Mouse (Mus musculus) inflammation-experienced regulatory T-cells, adult 16 weeks (primary cell): ENCODE results near the gene Meaf6. TPM values are rescaled to one million over a fixed set of nuclear protein-coding genes. Genes with fewer than 3 reads are reported as not detected.

Experiments
- polyA plus RNA-seq: library from polyadenylated mRNA; unstranded; fragments of 100-300 nt; shearing (Covaris generic); gene quantifications from one replicate; pipeline ENCODE4 v1.2.1, GENCODE M21; 2017

Meaf6 gene
- polyA plus RNA-seq, result 64.3 TPM

DNA sequence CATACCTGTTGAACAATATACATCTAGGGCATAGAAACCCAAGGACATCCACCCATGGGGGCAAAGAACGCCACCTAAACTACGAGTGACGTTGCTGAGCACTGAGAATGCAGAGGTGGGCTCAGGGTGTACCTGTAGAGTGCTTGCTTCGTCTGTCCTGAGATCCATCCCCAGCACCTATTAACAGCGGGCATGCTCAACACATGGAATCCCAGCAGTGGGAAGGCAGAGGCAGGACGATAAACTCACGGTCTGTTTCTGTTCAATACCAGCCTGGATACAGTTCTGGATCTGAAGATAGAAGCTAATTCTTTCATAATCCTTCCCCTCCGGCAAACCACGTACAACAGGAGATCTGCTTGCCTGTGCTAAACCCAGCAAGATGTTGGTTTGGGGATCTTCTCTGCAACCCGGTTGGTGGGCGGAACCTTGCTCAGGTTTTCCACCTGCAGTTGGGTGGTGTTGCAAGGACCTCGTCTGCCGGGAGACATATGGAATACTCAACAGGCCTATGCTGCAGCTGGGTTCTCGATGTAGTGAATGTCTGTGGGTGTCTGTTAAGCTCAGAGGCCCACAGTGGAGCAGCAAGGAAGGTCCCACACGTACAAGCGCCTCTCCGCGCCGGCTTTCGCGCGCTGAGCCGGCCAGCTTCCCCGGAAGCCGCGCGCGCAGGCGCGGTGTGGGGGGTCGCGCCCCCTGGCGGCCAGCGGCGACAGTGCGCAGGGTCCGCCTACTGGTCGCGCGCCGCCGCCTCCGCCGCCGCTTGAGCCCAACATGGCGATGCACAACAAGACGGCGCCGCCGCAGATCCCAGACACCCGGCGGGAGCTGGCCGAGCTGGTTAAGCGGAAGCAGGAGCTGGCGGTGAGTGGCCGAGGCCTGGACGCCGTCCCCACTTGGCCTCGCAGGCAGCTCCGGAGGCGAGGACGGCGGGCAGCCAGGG, at the start of gene Meaf6:
Gene Meaf6 (plus strand): TSS at position 732 of the 943 bp plus-strand sequence.

GRCm38 (mm10) chr4:125065517-125066307, 19.2 kb upstream of the Meaf6 start, which contains the start of gene Dnali1:
Dnali1 (minus strand) TSS chr4:125065703.

DNA sequence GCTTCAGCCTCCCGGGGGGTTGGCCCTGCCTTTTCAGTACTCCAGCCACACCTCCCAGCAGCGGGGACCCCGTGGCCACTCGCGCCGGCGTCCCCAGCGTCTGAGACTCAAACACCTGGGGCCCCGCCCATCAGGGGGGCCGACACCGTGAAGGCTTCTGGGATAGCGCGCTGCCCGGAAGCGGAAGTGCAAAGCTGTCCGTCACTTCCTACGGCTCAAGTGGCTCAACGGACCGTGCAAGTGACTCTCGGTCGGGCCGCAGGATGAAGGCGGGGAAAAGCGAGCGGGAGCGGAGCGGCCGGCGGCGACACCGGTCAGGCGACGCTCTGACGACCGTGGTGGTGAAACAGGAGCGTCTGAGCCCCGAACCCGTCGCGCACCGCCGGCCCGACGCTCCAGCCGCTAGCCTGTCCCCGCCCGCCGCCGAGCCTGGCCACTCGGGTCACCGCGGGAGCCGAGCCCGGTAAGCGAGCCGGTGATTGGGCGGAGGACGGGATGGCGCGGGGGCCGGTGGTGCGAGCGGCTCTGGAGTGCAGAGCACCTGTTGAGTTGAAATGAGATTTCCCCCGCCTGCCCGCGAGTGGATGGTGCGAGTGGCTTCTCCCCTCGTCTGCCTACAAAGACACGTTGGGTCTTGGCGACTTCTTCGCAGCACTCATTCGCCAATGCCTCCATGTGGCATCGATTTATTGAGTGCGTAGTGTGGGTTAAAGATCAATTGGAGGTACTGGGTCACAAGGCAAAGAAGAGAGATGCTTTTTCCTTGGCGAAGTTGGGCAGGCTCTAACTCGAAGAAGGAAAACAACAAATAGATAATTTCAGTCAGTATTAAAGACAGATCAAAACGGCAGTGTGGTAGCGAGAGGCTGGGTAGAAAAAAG, 18.2 kb upstream of the Meaf6 start, which contains the start of gene Snip1:
Gene Snip1 (plus strand): TSS at position 183 of the 881 bp plus-strand sequence.

GRCm38 (mm10) chr4:125127305-125128084, 42.6 kb downstream of the Meaf6 start, which contains the start of gene Zc3h12a:
Zc3h12a (minus strand) TSS chr4:125127840.

Other genes with a start within 250 kb of the Meaf6 start
- gene Yrdc, start 234.5 kb upstream of the Meaf6 start, polyA plus RNA-seq, result 5.3 TPM
- 8.0 TPM for gene 1110065P20Rik, start 233.9 kb upstream of the Meaf6 start, polyA plus RNA-seq
- gene Maneal, start 223.0 kb upstream of the Meaf6 start, polyA plus RNA-seq, result 0.28 TPM
- gene Epha10, start 204.2 kb upstream of the Meaf6 start, polyA plus RNA-seq, result not detected
- 21.0 TPM for gene 9930104L06Rik, start 148.1 kb upstream of the Meaf6 start, polyA plus RNA-seq
- gene Cdca8, start 145.8 kb upstream of the Meaf6 start, polyA plus RNA-seq, result 16.5 TPM
- gene Rspo1, start 98.7 kb upstream of the Meaf6 start, polyA plus RNA-seq, result not detected
- 92.9 TPM for gene Gnl2, start 68.5 kb upstream of the Meaf6 start, polyA plus RNA-seq
- not detected for gene Dnali1, start 19.4 kb upstream of the Meaf6 start, polyA plus RNA-seq
- 17.0 TPM for gene Snip1, start 18.5 kb upstream of the Meaf6 start, polyA plus RNA-seq
- gene Zc3h12a, start 42.7 kb downstream of the Meaf6 start, polyA plus RNA-seq, result 23.3 TPM